Mouse (Mus musculus) E14TG2a.4 (cell line): Measurements from ENCODE around the gene Avl9.

ENCODE experiments used
- CTCF ChIP-seq: conservative IDR thresholded peaks from 2 replicates; pipeline ENCODE4 v1.5.1; 2014; ENCODE audit warnings: low read length
- NANOG ChIP-seq: IDR thresholded peaks from 2 replicates; pipeline ENCODE4 v1.6.1; 2014; ENCODE audit warnings: borderline replicate concordance, low read length, mixed read lengths
- POU5F1 ChIP-seq: IDR thresholded peaks from 2 replicates; pipeline ENCODE4 v1.6.1; 2014; ENCODE audit warnings: low read length, borderline replicate concordance

DNA sequence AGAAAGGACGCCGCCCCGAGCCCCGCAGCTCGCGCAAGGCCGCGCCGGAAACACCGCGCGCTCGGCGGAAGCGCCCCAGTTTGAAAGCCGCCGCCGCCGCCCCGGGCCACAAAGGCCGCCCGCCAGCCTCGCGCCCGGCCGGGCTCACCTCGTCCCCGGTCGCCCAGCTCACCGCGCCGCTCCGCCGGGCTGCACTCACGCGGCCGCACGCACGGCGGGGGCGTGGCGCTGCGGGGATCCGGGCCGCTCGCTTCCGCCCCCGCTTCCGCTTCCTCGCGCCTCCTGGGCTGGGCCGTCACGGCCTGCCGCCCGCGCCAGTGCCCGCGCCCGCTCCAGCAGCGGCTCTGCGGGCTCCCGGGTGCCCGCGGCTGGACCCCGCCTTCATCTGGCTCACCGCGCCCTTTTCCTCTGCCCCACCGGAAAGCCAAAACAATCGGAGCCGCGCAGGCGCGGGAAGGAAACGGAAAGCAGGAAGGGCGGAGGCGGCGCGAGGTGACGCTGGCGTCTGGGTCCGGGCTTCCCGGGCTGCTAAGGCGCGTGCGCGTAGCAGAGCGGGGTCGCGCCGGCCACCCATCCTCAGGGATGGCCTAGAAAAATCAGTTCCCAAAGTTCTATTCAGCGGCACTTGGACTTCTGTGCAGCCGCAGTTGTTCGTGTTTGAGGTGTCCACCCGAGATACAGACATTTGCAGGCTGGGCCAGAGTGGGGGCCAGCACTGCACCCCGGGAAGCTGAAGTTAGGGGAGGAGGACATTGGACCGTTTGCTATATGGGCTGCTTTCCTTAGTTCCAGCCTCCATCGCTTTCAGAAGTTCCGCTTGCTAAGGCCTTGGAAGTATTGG is 82.8 kb downstream of the Avl9 start, which contains the start of gene Kbtbd2:
- TF ChIP-seq CTCF (no peak), POU5F1 (no peak), NANOG (no peak)
